Mouse (Mus musculus) left cerebral cortex, adult 2 months (tissue): ENCODE results near the gene Prkar1b. TPM values are rescaled to one million over a fixed set of nuclear protein-coding genes. Genes with fewer than 3 reads are reported as not detected.

ENCODE experiments used
- DNase-seq, 2 experiments: peaks; one replicate each; pipeline ENCODE4 v3.0.0; 2021 to 2022; ENCODE audit warnings: low spot score in 2 of 2, mixed read lengths in 1 of 2; ENCODE audit errors: extremely low spot score in 1 of 2
- H3K27ac ChIP-seq: fragments of 200-600 bp; 2 replicates; pipeline ENCODE4 v1.8.1; 2022
- H3K4me3 ChIP-seq: fragments of 200-600 bp; 2 replicates; pipeline ENCODE4 v1.8.1; 2022
- CTCF ChIP-seq: fragments of 200-600 bp; IDR thresholded peaks from 2 replicates; pipeline ENCODE4 v1.8.1; 2022; ENCODE audit warnings: antibody characterized with exemption, mild to moderate bottlenecking, moderate library complexity
- intact Hi-C: fragments of 180-260 bp; cut with DNase I; formaldehyde crosslinking; loops from one replicate; pipeline ENCODE4 v1.15.1; 2025
- long read RNA-seq, 2 experiments: library from polyadenylated mRNA; stranded (forward); transcript quantifications; one replicate each; pipeline ENCODE4 v2.0.0; 2021; ENCODE audit warnings: borderline mapping rate in 2 of 2
- total RNA-seq, 2 experiments: library from RNA; stranded (reverse); gene quantifications; 2 replicates each; pipeline ENCODE4 v1.2.3; 2021

Prkar1b gene
- 100 to 1,000 TPM; 767 to 781 TPM for total RNA-seq
- long read RNA-seq, experiment 1, transcript Prkar1b-201 (11 exons, 2,637 nt) = major isoform, 806 of 1,204 reads
- long read RNA-seq, experiment 1, partial matches to known transcripts = 90 of 1,204 reads
- long read RNA-seq, experiment 1, other reads (novel, unspliced or antisense) = 307 of 1,204 reads
- long read RNA-seq, experiment 2, transcript Prkar1b-201 (11 exons, 2,637 nt) = major isoform, 542 of 797 reads
- long read RNA-seq, experiment 2, partial matches to known transcripts = 78 of 797 reads
- long read RNA-seq, experiment 2, other reads (novel, unspliced or antisense) = 177 of 797 reads

- Histone ChIP-seq H3K27ac (peak within 1 kb of the TSS; percentile 78), H3K4me3 (peak within 1 kb of the TSS; percentile 86)
- no peak for TF ChIP-seq CTCF
- intact Hi-C loops = no loop called here
- peak; percentile 95 to 96 for DNase-seq
These were observed at the start of gene Prkar1b, which contains the start of gene Dnaaf5 for GRCm38 (mm10) chr5:139149681-139150602. Prkar1b (minus strand) TSS chr5:139150001. Dnaaf5 (plus strand) TSS chr5:139150223.

GRCm38 (mm10) chr5:139199636-139199994 is 49.8 kb upstream of the Prkar1b start:
- TF ChIP-seq CTCF = no peak
- Histone ChIP-seq H3K4me3 (peak overlapping the region; percentile 97), H3K27ac (peak overlapping the region; percentile 90)
- intact Hi-C loops = no loop called here
- no peak for DNase-seq

DNA sequence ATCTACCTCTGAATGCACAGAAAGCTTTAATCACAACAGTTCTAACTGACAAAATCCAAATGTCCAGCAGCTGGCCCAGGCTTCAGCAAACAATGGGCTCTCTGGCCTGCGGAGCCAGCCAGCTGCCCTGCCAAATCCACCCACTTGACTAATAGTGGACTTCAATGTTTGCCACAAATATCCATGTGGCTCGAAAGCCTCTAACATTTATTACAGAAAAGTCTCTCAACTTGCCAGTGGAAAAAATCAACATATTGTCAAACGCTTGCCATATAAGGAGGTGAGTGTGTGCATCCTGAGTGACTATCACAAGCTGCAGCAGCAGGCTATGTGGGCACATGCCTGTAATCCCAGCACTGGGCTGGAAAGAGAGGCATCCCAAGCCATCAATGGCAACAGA is 49.0 kb upstream of the Prkar1b start:
- DNase-seq = no peak
- no peak overlapping the region for H3K27ac ChIP-seq
- TF ChIP-seq CTCF = no peak
- intact Hi-C loops = no loop called here
- H3K4me3 ChIP-seq = no peak overlapping the region

DNA sequence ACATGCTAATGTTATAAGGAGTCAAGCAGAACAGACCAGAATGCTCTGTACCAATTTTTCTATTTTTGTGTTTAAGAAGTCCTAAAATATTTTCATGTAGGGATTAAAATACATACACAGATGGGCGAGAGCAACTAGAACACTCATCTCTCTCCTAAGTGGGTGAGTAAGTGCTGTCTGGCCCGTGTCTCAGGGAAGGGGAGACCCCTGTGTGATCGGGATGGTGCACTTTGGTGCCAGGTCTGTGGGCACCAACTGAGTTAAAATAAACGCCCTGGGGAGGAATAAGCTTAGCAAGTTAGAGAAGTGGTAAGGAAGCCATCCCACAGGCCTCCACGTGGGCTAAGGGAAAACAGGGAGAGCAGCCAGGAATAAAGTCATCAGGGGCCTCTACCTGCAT is 41.2 kb upstream of the Prkar1b start:
- H3K4me3 ChIP-seq = no peak overlapping the region
- no peak for TF ChIP-seq CTCF
- intact Hi-C loops = no loop called here
- DNase-seq = no peak
- H3K27ac ChIP-seq = peak overlapping the region; percentile 75

GRCm38 (mm10) chr5:139189726-139190125 is 39.9 kb upstream of the Prkar1b start:
- TF ChIP-seq CTCF = no peak
- no peak for DNase-seq
- no peak overlapping the region for H3K4me3 ChIP-seq
- intact Hi-C loops = no loop called here
- H3K27ac ChIP-seq = peak overlapping the region; percentile 75

- Histone ChIP-seq H3K4me3 (no peak overlapping the region), H3K27ac (no peak overlapping the region)
- intact Hi-C loops = no loop called here
- no peak for DNase-seq
- no peak for TF ChIP-seq CTCF
These were observed 35.1 kb upstream of the Prkar1b start for GRCm38 (mm10) chr5:139184897-139185296.

GRCm38 (mm10) chr5:139183601-139184000 is 33.8 kb upstream of the Prkar1b start:
- no peak for DNase-seq
- no peak for TF ChIP-seq CTCF
- intact Hi-C loops = no loop called here
- no peak overlapping the region for H3K27ac ChIP-seq
- no peak overlapping the region for H3K4me3 ChIP-seq

DNA sequence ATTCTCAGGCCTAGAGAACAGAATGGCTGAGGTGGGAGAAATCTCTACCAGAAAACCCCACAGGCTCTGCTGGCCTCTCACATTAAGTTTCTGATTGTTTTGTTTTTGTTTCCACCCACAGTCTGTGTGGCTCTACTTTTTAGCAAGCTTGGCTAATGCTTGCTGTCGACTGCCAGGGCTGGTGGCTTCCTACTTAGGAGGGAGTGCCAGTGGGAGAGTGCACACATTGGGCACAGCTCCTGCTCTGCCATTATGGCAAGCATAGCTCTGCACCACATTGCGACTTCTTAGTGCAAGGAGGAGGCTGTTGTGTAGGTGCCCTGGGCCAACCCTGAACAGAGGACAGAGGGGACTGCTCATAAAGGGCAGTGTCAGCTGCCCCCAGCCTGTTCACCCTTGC is 33.3 kb upstream of the Prkar1b start:
- intact Hi-C loops = no loop called here
- H3K4me3 ChIP-seq = no peak overlapping the region
- TF ChIP-seq CTCF = no peak
- no peak overlapping the region for H3K27ac ChIP-seq
- no peak for DNase-seq

GRCm38 (mm10) chr5:139178895-139179631 is 29.3 kb upstream of the Prkar1b start:
- peak; percentile 78 to 83 for DNase-seq
- Histone ChIP-seq H3K4me3 (no peak overlapping the region), H3K27ac (no peak overlapping the region)
- intact Hi-C loops = loop anchor here (1.0 to 5.0 kb wide), 4 partner anchors 62 to 331 kb away; partner anchors contain the start of gene Pdgfa
- TF ChIP-seq CTCF = peak; percentile 83

GRCm38 (mm10) chr5:139174556-139175547 is 25.1 kb upstream of the Prkar1b start:
- no peak for DNase-seq
- no peak overlapping the region for H3K27ac ChIP-seq
- no peak for TF ChIP-seq CTCF
- no peak overlapping the region for H3K4me3 ChIP-seq
- intact Hi-C loops = loop anchor here (5.0 kb wide), 2 partner anchors 58 to 178 kb away; partner anchors contain the start of gene Pdgfa
